Mouse (Mus musculus) erythroblast, embryonic 14.5 days (primary cell): Measurements from ENCODE around the gene Wasf3. TPM values are rescaled to one million over a fixed set of nuclear protein-coding genes. Genes with fewer than 3 reads are reported as not detected.

Experiments
- H3K27me3 ChIP-seq: 2 replicates; pipeline ENCODE4 v1.6.1; 2012; ENCODE audit warnings: inconsistent platforms; ENCODE audit not compliant: control insufficient read depth
- H3K36me3 ChIP-seq: 2 replicates; pipeline ENCODE4 v1.6.1; 2012; ENCODE audit warnings: mild to moderate bottlenecking, inconsistent platforms; ENCODE audit not compliant: control insufficient read depth
- H3K4me1 ChIP-seq: 2 replicates; pipeline ENCODE4 v1.6.1; 2012; ENCODE audit warnings: inconsistent platforms; ENCODE audit not compliant: control insufficient read depth
- H3K4me3 ChIP-seq: replicated peaks from 2 replicates; pipeline ENCODE3; 2012; ENCODE audit warnings: moderate library complexity, mild to moderate bottlenecking, inconsistent platforms
- H3K9me3 ChIP-seq: 2 replicates; pipeline ENCODE4 v1.6.1; 2012; ENCODE audit warnings: low read length, inconsistent platforms, mixed read lengths; ENCODE audit not compliant: control insufficient read depth
- GATA1 ChIP-seq: IDR thresholded peaks from 2 replicates; pipeline ENCODE4 v1.6.1; 2012; ENCODE audit warnings: low read length, inconsistent platforms, mixed read lengths
- TAL1 ChIP-seq: IDR thresholded peaks from 3 replicates; pipeline ENCODE4 v1.6.1; 2012; ENCODE audit warnings: low read length, inconsistent platforms, mixed read lengths
- polyA plus RNA-seq: library from polyadenylated mRNA; stranded (reverse); fragments of >175 nt; gene quantifications from 2 replicates; pipeline ENCODE4 v1.2.3, GENCODE M21; 2012

The Wasf3 gene
- polyA plus RNA-seq, 1 experiment = not detected

DNA sequence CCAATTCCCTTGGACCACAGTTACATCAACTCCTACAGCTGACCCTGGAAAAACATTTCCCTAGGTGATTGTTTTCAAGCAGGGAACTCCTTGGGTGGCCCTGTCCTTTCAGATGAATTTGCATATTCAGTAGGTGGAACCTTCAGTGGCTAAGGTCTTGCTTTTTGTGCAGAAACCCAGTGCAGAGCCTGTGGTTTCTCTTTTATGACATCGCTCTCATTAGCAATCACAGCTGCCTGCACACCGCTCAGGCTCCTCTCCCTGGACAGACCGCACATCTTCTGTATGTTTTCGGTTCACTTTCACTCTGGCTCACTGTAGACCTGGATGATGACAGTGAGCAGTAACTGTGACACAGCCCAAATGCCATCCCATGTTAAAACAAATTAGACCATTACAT lies 26.0 kb downstream of the Wasf3 start:
- no peak overlapping the region for H3K4me3 ChIP-seq
- H3K9me3 ChIP-seq = peaks cover 5% of the 10 kb centered on the region
- H3K27me3 ChIP-seq = no peaks in the 10 kb centered on the region
- H3K36me3 ChIP-seq = no peaks in the 10 kb centered on the region
- TF ChIP-seq TAL1 (no peak), GATA1 (no peak)
- H3K4me1 ChIP-seq = no peaks in the 10 kb centered on the region

DNA sequence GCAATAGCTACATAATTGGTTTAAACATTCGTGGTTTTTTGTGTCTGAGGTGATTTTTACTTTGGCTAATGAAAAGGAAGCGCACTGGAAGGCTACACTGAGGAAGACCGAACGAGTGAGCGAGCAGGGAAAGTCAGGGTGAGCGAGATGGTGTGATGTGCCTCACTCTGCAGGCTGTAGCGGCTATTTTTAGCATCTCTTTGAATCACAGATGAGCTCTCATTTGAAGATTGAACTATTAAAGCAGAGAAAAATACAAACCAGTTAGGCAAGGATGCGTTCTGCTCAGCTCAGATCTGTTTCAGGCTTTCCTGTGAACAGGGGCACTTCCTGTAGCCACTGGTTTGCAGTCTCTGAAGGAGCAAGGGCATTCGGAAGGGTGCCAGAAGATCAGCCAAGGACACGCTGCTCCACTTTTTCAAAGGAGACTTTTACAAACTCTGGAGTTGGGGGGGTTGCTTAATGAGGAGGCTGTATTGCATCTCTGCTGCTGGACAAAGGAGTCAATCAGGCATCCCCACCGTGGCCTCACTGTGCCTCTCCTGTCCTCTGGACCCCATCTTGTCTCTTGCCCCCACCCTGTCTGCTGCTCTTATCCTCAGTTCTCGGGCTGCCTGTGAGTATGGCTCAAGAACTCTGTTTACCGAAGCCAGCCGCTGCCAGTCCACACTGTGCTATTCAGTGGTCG lies 28.1 kb downstream of the Wasf3 start:
- H3K4me3 ChIP-seq = no peak overlapping the region
- H3K9me3 ChIP-seq = peaks cover 2% of the 10 kb centered on the region; the same call in 1 of the 2 replicates
- no peaks in the 10 kb centered on the region for H3K36me3 ChIP-seq
- no peaks in the 10 kb centered on the region for H3K27me3 ChIP-seq
- no peaks in the 10 kb centered on the region for H3K4me1 ChIP-seq
- TF ChIP-seq GATA1 (no peak), TAL1 (no peak)

DNA sequence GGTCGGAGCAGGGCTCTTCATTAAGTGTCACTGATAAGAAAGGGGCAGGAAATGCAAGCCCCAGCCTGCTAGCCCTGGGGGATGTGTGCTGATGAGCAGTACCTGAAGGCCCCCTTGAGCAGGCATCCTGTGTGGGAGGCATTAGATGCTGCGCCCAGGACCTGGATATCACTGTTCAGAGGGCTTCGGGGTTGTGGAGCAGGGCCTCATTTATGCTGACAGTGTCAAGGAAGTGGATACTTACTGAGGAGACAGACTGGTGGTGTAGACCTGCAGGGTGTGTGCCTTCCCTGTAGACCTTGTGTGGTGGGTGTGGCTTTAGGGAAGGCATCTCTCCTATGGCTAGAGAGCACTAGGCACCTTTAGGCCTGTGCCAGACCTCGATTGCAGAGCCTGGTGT lies 29.8 kb downstream of the Wasf3 start:
- Histone ChIP-seq H3K4me3 (no peak overlapping the region), H3K9me3 (no peaks in the 10 kb centered on the region)

DNA sequence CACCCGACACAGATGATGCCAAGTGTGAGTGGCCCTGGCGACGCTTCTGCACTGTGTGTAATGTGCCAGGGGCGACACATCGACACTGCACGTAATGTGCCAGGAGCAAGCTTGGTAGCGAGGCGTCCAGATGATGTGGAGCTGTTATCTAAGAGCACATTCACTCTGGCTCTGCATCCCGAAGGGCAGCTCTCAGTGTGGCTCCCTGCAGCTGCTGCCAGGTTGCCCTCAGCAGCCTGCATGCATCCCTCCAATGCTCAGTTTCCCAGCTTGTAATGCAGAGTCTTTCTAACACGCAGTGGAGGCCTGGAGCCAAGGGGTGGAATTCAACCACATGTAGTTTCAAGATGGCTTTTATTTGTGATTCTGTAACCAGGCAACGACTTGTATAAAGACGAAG lies 30.4 kb downstream of the Wasf3 start:
- Histone ChIP-seq H3K4me3 (no peak overlapping the region), H3K9me3 (no peaks in the 10 kb centered on the region), H3K27me3 (no peaks in the 10 kb centered on the region), H3K4me1 (no peaks in the 10 kb centered on the region), H3K36me3 (no peaks in the 10 kb centered on the region)
- no peak for TF ChIP-seq GATA1
- TF ChIP-seq TAL1 = no peak

More for the DNA sequence above, 29.8 kb downstream of the Wasf3 start:
- TF ChIP-seq TAL1 (no peak), GATA1 (no peak)
- Histone ChIP-seq H3K27me3 (no peaks in the 10 kb centered on the region), H3K4me1 (no peaks in the 10 kb centered on the region), H3K36me3 (no peaks in the 10 kb centered on the region)

DNA sequence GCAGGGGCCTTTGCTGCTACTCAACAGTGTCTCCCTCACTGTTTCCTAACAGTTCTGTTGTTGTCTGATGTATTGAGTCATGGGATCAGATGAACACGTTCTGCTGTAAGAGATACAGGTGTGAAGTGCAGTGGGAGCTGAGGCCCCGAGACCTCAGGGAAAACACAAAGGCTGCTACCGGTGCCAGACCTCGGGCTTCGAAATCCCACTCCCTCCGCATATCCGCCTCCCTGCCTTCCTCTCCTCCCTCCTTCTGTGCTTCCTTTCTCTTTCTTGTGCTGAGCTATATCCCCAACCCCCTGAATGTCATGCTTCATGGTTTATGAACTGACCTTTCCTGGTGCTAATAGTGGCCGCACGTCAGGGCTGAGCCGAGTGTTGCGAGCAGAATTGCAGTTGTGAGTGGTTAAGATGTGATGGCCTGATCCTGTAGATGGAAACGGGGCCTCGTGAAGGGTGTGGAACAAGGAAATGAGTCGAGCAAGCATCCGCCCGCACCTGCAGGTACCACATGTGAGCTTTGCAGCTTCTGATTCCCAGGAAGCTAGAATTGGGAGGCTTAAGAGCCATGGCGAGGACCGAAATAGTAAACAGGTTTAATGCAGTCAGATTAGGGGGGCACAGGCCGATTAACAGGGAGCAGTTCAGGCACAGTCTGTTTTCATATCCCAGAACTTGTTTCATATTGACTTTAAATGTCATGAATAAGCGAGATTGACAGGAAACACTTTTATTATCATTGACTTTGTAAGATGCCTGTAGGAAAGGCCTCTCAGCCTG lies 31.7 kb downstream of the Wasf3 start:
- Histone ChIP-seq H3K4me1 (no peaks in the 10 kb centered on the region), H3K9me3 (no peaks in the 10 kb centered on the region), H3K27me3 (no peaks in the 10 kb centered on the region), H3K36me3 (no peaks in the 10 kb centered on the region), H3K4me3 (no peak overlapping the region)
- TF ChIP-seq TAL1 (no peak), GATA1 (no peak)

DNA sequence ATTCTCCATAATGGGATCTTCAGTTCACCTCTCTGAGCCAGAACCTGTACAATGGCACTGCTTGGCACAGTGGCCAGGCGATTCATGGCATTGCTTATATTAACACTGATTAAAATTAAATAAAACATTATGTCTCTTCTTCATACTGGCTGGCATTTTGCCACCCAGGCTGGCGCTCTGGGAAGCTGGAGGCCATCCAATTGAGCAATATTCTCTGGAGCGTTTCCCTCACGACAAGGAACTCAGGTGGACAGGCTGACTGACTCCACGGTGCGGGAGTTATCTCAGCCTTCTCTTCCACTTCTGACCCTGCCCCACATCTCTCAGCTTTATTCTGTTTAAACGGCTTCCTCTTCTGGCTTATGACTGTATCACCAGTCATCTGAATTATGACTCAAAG lies 33.3 kb downstream of the Wasf3 start:
- TF ChIP-seq TAL1 (no peak), GATA1 (no peak)
- no peaks in the 10 kb centered on the region for H3K36me3 ChIP-seq

DNA sequence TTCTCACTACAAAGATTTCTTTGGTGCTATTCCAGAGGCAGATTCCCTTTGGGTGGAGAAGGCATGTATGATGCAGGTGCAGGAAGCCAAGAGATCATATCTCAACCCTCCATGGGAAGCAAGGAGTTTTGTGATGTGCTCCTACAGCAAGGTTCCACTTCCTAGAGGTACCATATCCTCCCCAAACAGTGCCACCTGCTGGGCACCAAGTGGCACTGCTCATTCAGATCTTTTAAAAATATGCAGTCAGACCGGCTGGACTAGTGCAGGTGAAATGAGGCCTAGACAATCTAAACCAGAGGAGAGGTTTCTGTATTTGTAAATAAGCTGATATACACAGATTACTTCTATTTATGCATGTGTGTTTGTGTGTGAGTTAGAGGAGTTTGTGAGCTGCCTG lies 35.3 kb downstream of the Wasf3 start:
- Histone ChIP-seq H3K9me3 (no peaks in the 10 kb centered on the region), H3K36me3 (no peaks in the 10 kb centered on the region), H3K4me3 (no peak overlapping the region)

More for the DNA sequence above, 33.3 kb downstream of the Wasf3 start:
- no peaks in the 10 kb centered on the region for H3K9me3 ChIP-seq
- no peaks in the 10 kb centered on the region for H3K4me1 ChIP-seq
- H3K27me3 ChIP-seq = no peaks in the 10 kb centered on the region
- H3K4me3 ChIP-seq = no peak overlapping the region

DNA sequence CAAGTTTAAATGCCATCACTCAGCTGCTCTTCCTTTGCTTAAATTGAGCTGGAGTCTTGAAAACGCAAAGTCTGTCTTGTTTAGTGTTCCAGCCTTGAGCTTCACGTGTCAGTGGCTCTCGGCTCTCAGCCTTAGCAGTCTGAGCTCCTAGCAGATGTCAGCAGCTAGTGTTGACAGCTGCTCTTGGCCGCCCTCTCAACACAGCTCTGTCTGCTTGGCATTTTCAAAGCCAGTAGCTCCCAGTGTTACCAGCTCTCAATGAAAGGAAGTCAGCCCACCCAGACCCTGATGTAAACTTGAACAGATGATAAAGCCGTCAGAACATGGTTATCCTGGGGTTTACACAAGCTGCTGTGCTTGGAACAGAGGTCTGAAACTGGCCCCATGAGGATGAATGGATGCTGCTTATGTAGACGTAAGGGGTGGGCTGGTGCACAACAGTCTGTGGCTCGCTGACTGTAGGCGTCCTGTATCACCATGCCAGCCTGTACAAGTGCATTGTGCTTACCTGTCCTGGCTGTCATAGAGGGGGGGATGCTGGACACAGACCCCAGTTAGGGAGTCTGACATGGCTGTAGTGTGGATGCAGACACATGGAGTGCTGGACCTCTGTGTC lies 40.0 kb downstream of the Wasf3 start:
- Histone ChIP-seq H3K27me3 (no peaks in the 10 kb centered on the region), H3K4me3 (no peak overlapping the region), H3K9me3 (no peaks in the 10 kb centered on the region), H3K36me3 (no peaks in the 10 kb centered on the region), H3K4me1 (no peaks in the 10 kb centered on the region)
- TF ChIP-seq TAL1 (no peak), GATA1 (no peak)

More for the DNA sequence above, 35.3 kb downstream of the Wasf3 start:
- Histone ChIP-seq H3K4me1 (no peaks in the 10 kb centered on the region), H3K27me3 (no peaks in the 10 kb centered on the region)
- TF ChIP-seq GATA1 (no peak), TAL1 (no peak)

DNA sequence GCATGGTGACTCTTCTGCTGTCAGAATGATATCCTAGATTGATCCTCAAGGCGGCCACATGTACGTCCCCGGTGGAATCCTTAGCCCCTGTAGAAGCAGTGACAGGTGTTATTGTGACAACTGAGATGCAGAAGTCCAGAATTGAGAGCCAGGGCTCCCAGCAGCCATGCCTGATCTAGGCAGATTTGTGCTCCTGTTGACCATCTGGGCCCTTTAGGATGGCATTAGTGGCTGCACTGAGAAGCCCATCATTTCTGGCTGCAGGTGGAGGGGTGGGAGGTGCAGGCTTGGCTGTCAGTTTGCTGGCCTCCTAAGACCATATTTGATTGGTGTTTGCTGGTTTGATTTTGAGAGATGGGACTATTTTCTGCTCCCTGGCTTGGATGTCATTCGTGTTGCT lies 40.9 kb downstream of the Wasf3 start:
- H3K27me3 ChIP-seq = no peaks in the 10 kb centered on the region
- no peaks in the 10 kb centered on the region for H3K9me3 ChIP-seq
- no peak for TF ChIP-seq GATA1
- TF ChIP-seq TAL1 = no peak
- H3K4me3 ChIP-seq = no peak overlapping the region
- no peaks in the 10 kb centered on the region for H3K4me1 ChIP-seq
- H3K36me3 ChIP-seq = no peaks in the 10 kb centered on the region
